Mouse (Mus musculus): ENCODE data around the gene Lrrc15. TPM values are rescaled to one million over a fixed set of nuclear protein-coding genes. Genes with fewer than 3 reads are reported as not detected.

Gene Lrrc15
- polyA plus RNA-seq (2016; fragmentation: Nextera tagmentation; extraction: Ambion mirVana), result 0.53 and 1.3 TPM in 2 replicates

- peak within 1 kb of the TSS; percentile 28 for H3K4me3 ChIP-seq
- H3K4me2 ChIP-seq (replicated peaks), result peak within 1 kb of the TSS; percentile 52
- H3K9ac ChIP-seq, result 0 out of 2 replicates have a peak within 1 kb of the TSS, but pooled peaks have one; percentile 9
- no peak within 1 kb of the TSS for H3K27ac ChIP-seq
- no peaks in the 10 kb centered on the region for H3K9me3 ChIP-seq (replicated peaks)
- no peaks in the 10 kb centered on the region for H3K36me3 ChIP-seq
- 0 out of 2 replicates have a peak, but pooled peaks have one; percentile 46 for ATAC-seq (ENCODE audit: low FRiP score)
- peaks cover 62% of the 10 kb centered on the region for H3K27me3 ChIP-seq
- H3K4me1 ChIP-seq, result peaks cover 17% of the 10 kb centered on the region
- 7% methylated on average over 34 of the region's 34 CpGs for WGBS
Measured at GRCm38 (mm10) chr16:30282844-30283495, at the start of gene Lrrc15. TSS of gene Lrrc15 (minus strand) at chr16:30283256.

- Histone ChIP-seq H3K4me1 (peaks cover 8% of the 10 kb centered on the region), H3K36me3 (peaks cover 4% of the 10 kb centered on the region; the same call in 1 of the 2 replicates), H3K27ac (no peak overlapping the region), H3K9ac (no peak overlapping the region), H3K4me3 (no peak overlapping the region), H3K9me3 (replicated peaks) (no peaks in the 10 kb centered on the region), H3K4me2 (replicated peaks) (no peak overlapping the region), H3K27me3 (peaks cover 29% of the 10 kb centered on the region)
- no peak for ATAC-seq (ENCODE audit: low FRiP score)
Measured at GRCm38 (mm10) chr16:30314236-30314635, 31.2 kb upstream of the Lrrc15 start.

- Histone ChIP-seq H3K4me2 (replicated peaks) (peak within 1 kb of the TSS; percentile 99), H3K36me3 (peaks cover 3% of the 10 kb centered on the region; the same call in 1 of the 2 replicates), H3K27ac (no peak within 1 kb of the TSS), H3K27me3 (peaks cover 62% of the 10 kb centered on the region), H3K4me3 (peak within 1 kb of the TSS; percentile 60), H3K9ac (0 out of 2 replicates have a peak within 1 kb of the TSS, but pooled peaks have one; percentile 59), H3K9me3 (replicated peaks) (no peaks in the 10 kb centered on the region), H3K4me1 (peaks cover 20% of the 10 kb centered on the region)
- ATAC-seq (ENCODE audit: low FRiP score), result no peak
Measured at GRCm38 (mm10) chr16:30310647-30311046, 27.6 kb upstream of the Lrrc15 start, which contains the start of gene Gp5. TSS of gene Gp5 (minus strand) at chr16:30310779.

- H3K27ac ChIP-seq, result no peak overlapping the region
- no peaks in the 10 kb centered on the region for H3K36me3 ChIP-seq
- H3K9ac ChIP-seq, result no peak overlapping the region
- 52% methylated on average over 8 of the region's 8 CpGs for WGBS
- H3K4me2 ChIP-seq (replicated peaks), result no peak overlapping the region
- peaks cover 20% of the 10 kb centered on the region for H3K4me1 ChIP-seq
- ATAC-seq (ENCODE audit: low FRiP score), result no peak
- no peaks in the 10 kb centered on the region for H3K9me3 ChIP-seq (replicated peaks)
- no peak overlapping the region for H3K4me3 ChIP-seq
- peaks cover 62% of the 10 kb centered on the region for H3K27me3 ChIP-seq
Measured at GRCm38 (mm10) chr16:30310171-30310515, 27.1 kb upstream of the Lrrc15 start.

GRCm38 (mm10) chr16:30309395-30310170 is 26.5 kb upstream of the Lrrc15 start:
- 4% methylated on average over 34 of the region's 34 CpGs for WGBS
- Histone ChIP-seq H3K4me1 (peaks cover 20% of the 10 kb centered on the region), H3K27ac (no peak overlapping the region), H3K9ac (peak overlapping the region; percentile 59), H3K27me3 (peaks cover 65% of the 10 kb centered on the region), H3K4me3 (peak overlapping the region; percentile 60), H3K36me3 (no peaks in the 10 kb centered on the region), H3K4me2 (replicated peaks) (peak overlapping the region; percentile 99), H3K9me3 (replicated peaks) (no peaks in the 10 kb centered on the region)
- no peak for ATAC-seq (ENCODE audit: low FRiP score)

GRCm38 (mm10) chr16:30308616-30309394 is 25.7 kb upstream of the Lrrc15 start:
- H3K4me1 ChIP-seq, result peaks cover 20% of the 10 kb centered on the region
- no peaks in the 10 kb centered on the region for H3K9me3 ChIP-seq (replicated peaks)
- no peak overlapping the region for H3K27ac ChIP-seq
- H3K4me2 ChIP-seq (replicated peaks), result peak overlapping the region; percentile 99
- no peaks in the 10 kb centered on the region for H3K36me3 ChIP-seq
- WGBS, result under 1% methylated on average over 68 of the region's 72 CpGs
- H3K27me3 ChIP-seq, result peaks cover 73% of the 10 kb centered on the region
- H3K9ac ChIP-seq, result peak overlapping the region; percentile 59
- ATAC-seq (ENCODE audit: low FRiP score), result peak; percentile 53
- H3K4me3 ChIP-seq, result peak overlapping the region; percentile 60

GRCm38 (mm10) chr16:30307961-30308615 is 25.0 kb upstream of the Lrrc15 start:
- 0 out of 2 replicates have a peak, but pooled peaks have one; percentile 7 for ATAC-seq (ENCODE audit: low FRiP score)
- Histone ChIP-seq H3K27me3 (peaks cover 78% of the 10 kb centered on the region), H3K9ac (peak overlapping the region; percentile 59), H3K27ac (no peak overlapping the region), H3K36me3 (no peaks in the 10 kb centered on the region), H3K4me3 (peak overlapping the region; percentile 60), H3K4me2 (replicated peaks) (peak overlapping the region; percentile 99), H3K4me1 (peaks cover 20% of the 10 kb centered on the region), H3K9me3 (replicated peaks) (no peaks in the 10 kb centered on the region)
- WGBS, result 11% methylated on average over 29 of the region's 29 CpGs

GRCm38 (mm10) chr16:30307306-30307705 is 24.2 kb upstream of the Lrrc15 start:
- no peak for ATAC-seq (ENCODE audit: low FRiP score)
- Histone ChIP-seq H3K27ac (no peak overlapping the region), H3K27me3 (peaks cover 84% of the 10 kb centered on the region), H3K4me1 (peaks cover 20% of the 10 kb centered on the region), H3K4me3 (no peak overlapping the region), H3K9me3 (replicated peaks) (no peaks in the 10 kb centered on the region), H3K4me2 (replicated peaks) (no peak overlapping the region), H3K36me3 (no peaks in the 10 kb centered on the region), H3K9ac (no peak overlapping the region)
- WGBS, result 50% methylated on average over 12 of the region's 12 CpGs

- Histone ChIP-seq H3K9me3 (replicated peaks) (no peaks in the 10 kb centered on the region), H3K36me3 (no peaks in the 10 kb centered on the region), H3K4me3 (no peak overlapping the region), H3K9ac (no peak overlapping the region), H3K27ac (no peak overlapping the region), H3K4me2 (replicated peaks) (no peak overlapping the region), H3K4me1 (peaks cover 20% of the 10 kb centered on the region), H3K27me3 (peaks cover 74% of the 10 kb centered on the region)
- no peak for ATAC-seq (ENCODE audit: low FRiP score)
- WGBS, result 89% methylated on average over 4 of the region's 4 CpGs
Measured at GRCm38 (mm10) chr16:30306102-30306501, 23.0 kb upstream of the Lrrc15 start.

GRCm38 (mm10) chr16:30304236-30304635 is 21.2 kb upstream of the Lrrc15 start:
- no peak overlapping the region for H3K4me3 ChIP-seq
- no peak overlapping the region for H3K27ac ChIP-seq
- peaks cover 12% of the 10 kb centered on the region for H3K4me1 ChIP-seq
- no peaks in the 10 kb centered on the region for H3K36me3 ChIP-seq
- no peak for ATAC-seq (ENCODE audit: low FRiP score)
- H3K4me2 ChIP-seq (replicated peaks), result no peak overlapping the region
- H3K9me3 ChIP-seq (replicated peaks), result no peaks in the 10 kb centered on the region
- 77% methylated on average over 5 of the region's 5 CpGs for whole genome bisulfite sequencing
- H3K9ac ChIP-seq, result no peak overlapping the region
- peaks cover 60% of the 10 kb centered on the region for H3K27me3 ChIP-seq

GRCm38 (mm10) chr16:30303411-30303810 is 20.4 kb upstream of the Lrrc15 start:
- 82% methylated on average over 2 of the region's 2 CpGs for WGBS
- no peak overlapping the region for H3K4me2 ChIP-seq (replicated peaks)
- H3K4me1 ChIP-seq, result peaks cover 4% of the 10 kb centered on the region
- no peak overlapping the region for H3K27ac ChIP-seq
- H3K9ac ChIP-seq, result no peak overlapping the region
- no peaks in the 10 kb centered on the region for H3K36me3 ChIP-seq
- ATAC-seq (ENCODE audit: low FRiP score), result no peak
- no peak overlapping the region for H3K4me3 ChIP-seq
- peaks cover 52% of the 10 kb centered on the region for H3K27me3 ChIP-seq
- H3K9me3 ChIP-seq (replicated peaks), result no peaks in the 10 kb centered on the region
